Mouse (Mus musculus) spleen, postnatal 0 days (tissue): ENCODE measurements around the gene St3gal3. TPM values are rescaled to one million over a fixed set of nuclear protein-coding genes. Genes with fewer than 3 reads are reported as not detected.

Experiments
- polyA plus RNA-seq: library from polyadenylated mRNA; unstranded; fragments of >200 nt; fragmentation: Nextera tagmentation; extraction: Ambion mirVana; gene quantifications from 2 replicates; pipeline ENCODE4 v1.2.1, GENCODE M21; 2015

St3gal3 gene
- 2.5 and 2.8 TPM in 2 replicates for polyA plus RNA-seq

DNA sequence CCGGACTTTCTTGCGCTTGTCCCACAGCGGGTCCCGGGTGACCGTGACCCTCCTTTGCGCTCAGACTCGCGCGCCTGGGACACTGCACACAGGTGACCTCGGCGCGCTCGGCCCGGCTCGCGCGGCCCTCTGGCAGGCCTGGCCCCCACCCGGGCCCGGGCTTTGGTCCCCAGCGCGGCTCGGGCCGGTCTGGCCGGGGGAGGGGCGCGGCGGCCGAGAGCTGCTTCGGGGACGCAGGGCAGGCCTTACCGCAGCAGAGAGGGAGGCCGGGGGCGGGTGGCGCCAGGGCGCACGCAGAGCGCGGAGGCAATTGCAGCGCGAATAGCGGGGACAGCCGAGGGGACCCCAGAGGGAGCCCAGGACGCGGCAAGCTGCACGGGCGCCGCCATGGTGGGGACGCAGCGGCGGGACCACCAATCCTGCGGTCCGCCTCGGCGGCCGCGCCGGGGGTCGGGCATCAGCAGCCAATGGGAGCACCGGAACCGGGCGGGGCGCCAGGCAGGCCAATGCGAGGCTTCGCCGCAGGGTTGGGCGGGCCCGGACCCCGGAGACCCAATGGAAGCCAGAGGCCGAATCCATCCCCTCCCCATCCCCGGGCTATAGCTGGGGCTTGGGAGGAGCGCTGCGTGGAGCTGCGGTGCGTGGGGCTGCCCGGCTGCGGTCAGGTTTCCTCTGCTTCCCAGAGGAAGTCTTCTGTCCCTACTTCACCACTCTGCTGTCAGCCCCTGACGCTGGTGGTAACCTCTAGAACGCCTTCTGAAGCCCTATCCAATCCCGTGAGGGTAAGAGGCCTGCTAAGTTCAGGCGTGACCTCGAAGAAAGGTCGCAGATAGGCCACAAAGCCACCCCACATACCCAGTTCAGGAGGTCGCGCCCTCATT, at the start of gene St3gal3:
Gene St3gal3, minus strand, starts transcription at position 430 of the 881 bp plus-strand sequence.

DNA sequence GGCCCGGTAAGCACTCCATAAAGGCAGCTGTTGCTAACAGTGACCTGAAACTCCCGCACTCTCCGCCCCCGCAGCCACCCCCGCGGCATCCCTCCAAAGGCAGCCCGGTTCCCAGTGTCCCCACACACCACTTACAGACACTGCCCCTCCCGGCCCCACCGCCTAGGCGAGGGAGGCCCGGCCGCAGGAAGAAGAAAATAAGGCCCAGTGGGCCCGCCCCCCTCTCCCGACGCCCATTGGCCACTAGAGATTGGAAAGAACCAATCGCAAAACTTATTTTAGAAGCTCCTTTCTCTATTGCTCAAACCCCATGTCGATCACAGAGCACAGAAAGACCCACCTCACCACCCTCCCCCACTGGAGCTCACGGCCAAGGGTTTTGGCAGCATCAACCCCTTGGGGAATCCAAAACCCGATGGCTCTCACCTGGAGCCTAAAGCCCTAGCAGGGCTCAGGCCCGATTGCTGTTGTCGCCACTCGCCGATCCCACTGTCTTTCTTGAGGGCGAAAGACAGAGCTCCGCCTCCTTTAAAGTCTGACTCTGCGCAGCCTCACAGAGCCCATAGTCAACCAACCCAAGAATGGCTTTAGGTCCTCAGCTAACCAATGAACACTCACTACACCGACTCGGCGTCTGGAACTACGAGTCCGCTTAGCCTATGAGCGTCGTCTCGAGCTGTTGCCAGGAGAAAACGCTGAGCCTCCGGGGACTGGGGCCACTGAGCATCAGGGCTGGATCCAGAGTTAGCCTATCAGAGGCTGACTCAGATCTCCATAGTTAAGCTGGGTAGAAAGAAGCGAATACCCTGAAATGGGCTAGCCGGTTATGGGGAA, 45.0 kb upstream of the St3gal3 start, which contains the start of gene Kdm4a:
Gene Kdm4a, minus strand, starts transcription at position 577 of the 834 bp plus-strand sequence.

GRCm38 (mm10) chr4:117929391-117929881, 205.3 kb downstream of the St3gal3 start, which contains the start of gene Artn:
TSS of gene Artn (minus strand) at chr4:117929763.

GRCm38 (mm10) chr4:117914591-117915442, 219.9 kb downstream of the St3gal3 start, which contains the start of gene Ipo13:
TSS of gene Ipo13 (minus strand) at chr4:117914999.

GRCm38 (mm10) chr4:117891738-117892161, 243.0 kb downstream of the St3gal3 start, which contains the start of gene Dph2:
TSS of gene Dph2 (minus strand) at chr4:117892032.

GRCm38 (mm10) chr4:117887133-117887532, 247.6 kb downstream of the St3gal3 start, which contains the start of gene Atp6v0b:
TSS of gene Atp6v0b (minus strand) at chr4:117887333.

GRCm38 (mm10) chr4:117882701-117883691, 251.7 kb downstream of the St3gal3 start, which contains the start of gene B4galt2:
TSS of gene B4galt2 (minus strand) at chr4:117883487.

Other genes starting within 250 kb of the St3gal3 start
- 189 and 209 TPM in 2 replicates for gene Atp6v0b, start 247.6 kb downstream of the St3gal3 start, polyA plus RNA-seq
- gene Dph2, start 242.9 kb downstream of the St3gal3 start, polyA plus RNA-seq, result 8.2 and 8.8 TPM in 2 replicates
- gene Ipo13, start 219.9 kb downstream of the St3gal3 start, polyA plus RNA-seq, result 15.4 and 16.4 TPM in 2 replicates
- 1.2 and 2.2 TPM in 2 replicates for gene Artn, start 205.2 kb downstream of the St3gal3 start, polyA plus RNA-seq
- 13.0 and 16.0 TPM in 2 replicates for gene Kdm4a, start 45.1 kb upstream of the St3gal3 start, polyA plus RNA-seq
- gene Ptprf, start 156.5 kb upstream of the St3gal3 start, polyA plus RNA-seq, result 4.8 and 5.9 TPM in 2 replicates